Mouse (Mus musculus) layer of hippocampus, adult 2 months (tissue): Measurements from ENCODE around the gene Slit3. TPM values are rescaled to one million over a fixed set of nuclear protein-coding genes. Genes with fewer than 3 reads are reported as not detected.

ENCODE experiments used
- DNase-seq, 2 experiments: peaks; one replicate each; pipeline ENCODE4 v3.0.0; 2022; ENCODE audit warnings: low spot score in 2 of 2
- H3K27ac ChIP-seq: fragments of 200-600 bp; 2 replicates; pipeline ENCODE4 v1.8.1; 2022
- H3K4me3 ChIP-seq: fragments of 200-600 bp; 2 replicates; pipeline ENCODE4 v1.8.1; 2022; ENCODE audit warnings: mild to moderate bottlenecking
- CTCF ChIP-seq: fragments of 200-600 bp; conservative IDR thresholded peaks from 2 replicates; pipeline ENCODE4 v1.8.1; 2022; ENCODE audit warnings: antibody characterized with exemption, mild to moderate bottlenecking, moderate library complexity
- total RNA-seq, 2 experiments: library from RNA; stranded (reverse); gene quantifications; 2 replicates each; pipeline ENCODE4 v1.2.3; 2021

The Slit3 gene
- total RNA-seq, 2 experiments from 2014 or later: 98.9 to 106 TPM

GRCm38 (mm10) chr11:35370705-35371104 lies 249.7 kb downstream of the Slit3 start:
- no peak for DNase-seq
- no peak overlapping the region for H3K4me3 ChIP-seq
- H3K27ac ChIP-seq: peak overlapping the region; percentile 68
- no peak for TF ChIP-seq CTCF

DNA sequence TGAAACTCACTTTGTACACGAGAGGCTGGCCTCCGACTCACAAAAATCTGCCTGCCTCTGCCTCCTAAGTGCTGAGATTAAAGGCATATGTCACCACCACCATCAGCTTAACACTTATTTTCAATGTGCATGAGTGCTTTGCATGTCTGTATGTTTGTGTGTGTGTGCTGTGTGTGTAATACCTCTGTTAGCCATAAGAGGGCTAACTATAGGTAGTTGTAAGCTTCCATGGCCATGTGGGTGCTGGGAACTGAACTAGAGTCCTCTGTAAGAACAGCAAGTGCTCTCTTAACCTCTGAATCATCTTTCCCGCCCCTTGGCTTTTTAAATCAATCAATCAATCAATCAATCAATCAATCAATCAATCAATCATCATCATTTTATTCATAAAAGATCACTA lies 251.4 kb downstream of the Slit3 start:
- Histone ChIP-seq H3K27ac (peak overlapping the region; percentile 92; the same call in 1 of the 2 replicates), H3K4me3 (no peak overlapping the region)
- no peak for DNase-seq
- peak; percentile 54 for TF ChIP-seq CTCF

GRCm38 (mm10) chr11:35375072-35375471 lies 254.0 kb downstream of the Slit3 start:
- H3K4me3 ChIP-seq: no peak overlapping the region
- peak overlapping the region; percentile 92 for H3K27ac ChIP-seq
- no peak for TF ChIP-seq CTCF
- peak; percentile 66 to 72 for DNase-seq

- no peak for TF ChIP-seq CTCF
- Histone ChIP-seq H3K4me3 (no peak overlapping the region), H3K27ac (peak overlapping the region; percentile 92; the same call in 1 of the 2 replicates)
- no peak for DNase-seq
These were observed 257.8 kb downstream of the Slit3 start for GRCm38 (mm10) chr11:35378802-35379201.

DNA sequence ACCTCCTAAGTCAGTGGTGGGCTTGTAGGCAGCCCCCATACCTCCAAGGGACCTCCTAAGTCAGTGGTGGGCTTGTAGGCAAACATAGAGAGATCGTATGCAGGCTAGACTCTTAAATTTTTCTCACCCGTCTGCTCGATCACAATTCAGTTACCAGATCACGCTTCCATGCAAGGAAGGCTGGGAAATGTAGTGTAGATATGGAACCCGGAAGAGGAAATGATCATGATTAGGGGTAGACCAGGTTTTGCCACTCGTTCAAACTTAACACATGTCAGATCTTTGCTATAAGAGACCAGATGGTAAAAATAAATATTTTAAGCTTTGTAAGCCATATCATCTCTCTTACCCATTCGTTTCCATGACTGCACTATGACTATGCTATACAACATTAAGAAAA lies 258.4 kb downstream of the Slit3 start:
- DNase-seq: peak in 1 of 2 experiments; percentile 25
- Histone ChIP-seq H3K27ac (peak overlapping the region; percentile 92), H3K4me3 (no peak overlapping the region)
- no peak for TF ChIP-seq CTCF

- H3K27ac ChIP-seq: no peak overlapping the region; the same call in 1 of the 2 replicates
- no peak overlapping the region for H3K4me3 ChIP-seq
- TF ChIP-seq CTCF: 0 out of 2 replicates have a peak, but pooled peaks have one; percentile 10
- DNase-seq: no peak
These were observed 259.7 kb downstream of the Slit3 start for GRCm38 (mm10) chr11:35380766-35381165.

GRCm38 (mm10) chr11:35385444-35385843 lies 264.4 kb downstream of the Slit3 start:
- no peak for DNase-seq
- no peak for TF ChIP-seq CTCF
- no peak overlapping the region for H3K4me3 ChIP-seq
- peak overlapping the region; percentile 43 for H3K27ac ChIP-seq

DNA sequence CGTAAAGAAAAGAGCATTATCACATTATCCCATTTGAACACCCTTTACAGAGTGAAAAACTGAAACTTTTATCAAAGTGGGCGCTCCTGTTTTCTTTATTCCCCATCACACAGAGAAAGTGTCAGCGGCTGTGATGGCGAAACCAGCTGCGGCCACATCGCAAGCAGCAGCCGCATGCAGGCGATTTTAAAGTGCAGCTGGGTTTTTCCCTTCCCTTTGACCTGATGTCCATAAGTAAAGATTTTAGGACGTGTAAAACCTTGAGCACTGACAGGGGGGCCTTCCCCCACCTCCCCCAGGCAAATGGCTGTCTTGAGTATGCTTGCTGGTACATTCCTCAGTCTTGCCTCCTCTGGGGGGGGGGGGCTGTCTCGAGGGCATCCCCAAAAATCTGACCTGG lies 266.8 kb downstream of the Slit3 start:
- DNase-seq: no peak
- no peak for TF ChIP-seq CTCF
- peak overlapping the region; percentile 49; the same call in 1 of the 2 replicates for H3K27ac ChIP-seq
- no peak overlapping the region for H3K4me3 ChIP-seq

DNA sequence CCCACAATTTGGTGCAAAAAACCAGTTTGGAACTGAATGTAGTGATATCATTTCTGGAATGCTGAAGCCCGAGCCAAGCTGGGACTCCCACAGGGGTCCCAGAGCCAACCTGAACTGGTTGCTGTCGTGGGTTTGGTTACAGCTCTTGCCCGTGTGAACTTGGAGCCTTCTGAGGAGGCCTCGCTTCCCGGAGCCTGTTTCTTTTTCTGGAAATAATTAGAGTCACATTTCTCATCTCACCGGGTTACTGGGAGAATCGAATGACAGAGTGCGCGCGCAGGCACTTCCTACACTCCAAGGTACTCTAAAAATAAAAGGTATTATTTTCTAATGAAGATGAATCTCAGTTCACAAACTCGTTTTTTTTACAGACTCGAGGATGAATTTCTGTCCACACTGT lies 267.4 kb downstream of the Slit3 start:
- H3K4me3 ChIP-seq: no peak overlapping the region
- no peak for DNase-seq
- TF ChIP-seq CTCF: no peak
- H3K27ac ChIP-seq: peak overlapping the region; percentile 49

GRCm38 (mm10) chr11:35389341-35389740 lies 268.3 kb downstream of the Slit3 start:
- TF ChIP-seq CTCF: no peak
- no peak for DNase-seq
- Histone ChIP-seq H3K4me3 (no peak overlapping the region), H3K27ac (peak overlapping the region; percentile 49; the same call in 1 of the 2 replicates)

DNA sequence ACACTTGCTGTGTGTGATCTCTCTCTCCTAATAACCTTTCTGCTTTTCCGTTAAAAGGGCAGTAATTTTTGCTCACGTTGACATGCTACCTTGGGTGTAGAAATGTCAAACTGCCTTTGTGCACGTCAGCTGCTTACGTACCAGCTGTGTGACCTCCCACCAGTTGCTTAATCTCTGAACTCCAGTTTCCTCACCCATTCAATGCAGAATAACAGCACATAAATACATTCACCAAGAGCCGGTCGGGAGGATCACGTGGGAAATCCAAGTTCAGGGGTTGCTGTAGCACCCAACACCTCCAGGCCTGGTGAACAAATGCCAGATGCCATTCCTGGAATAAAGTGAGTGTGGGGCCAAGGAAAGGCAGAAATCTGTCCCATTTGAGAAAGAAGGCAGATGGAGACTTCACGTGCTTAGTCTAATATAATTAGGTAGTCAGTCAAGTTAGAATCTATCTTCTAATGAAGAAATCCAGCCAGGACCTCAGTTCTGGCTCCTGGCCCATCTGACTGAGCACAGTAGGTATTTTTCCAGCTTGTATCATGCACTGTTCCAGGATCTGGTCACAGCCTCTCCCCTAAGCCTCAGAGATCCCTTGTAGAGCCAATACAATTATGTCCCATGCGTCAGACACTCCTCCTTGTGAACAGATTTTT lies 268.9 kb downstream of the Slit3 start:
- peak overlapping the region; percentile 46; the same call in 1 of the 2 replicates for H3K27ac ChIP-seq
- no peak for TF ChIP-seq CTCF
- no peak overlapping the region for H3K4me3 ChIP-seq
- no peak for DNase-seq

- Histone ChIP-seq H3K4me3 (no peak overlapping the region), H3K27ac (peak overlapping the region; percentile 74)
- TF ChIP-seq CTCF: no peak
- no peak for DNase-seq
These were observed 272.8 kb downstream of the Slit3 start for GRCm38 (mm10) chr11:35393815-35394214.

DNA sequence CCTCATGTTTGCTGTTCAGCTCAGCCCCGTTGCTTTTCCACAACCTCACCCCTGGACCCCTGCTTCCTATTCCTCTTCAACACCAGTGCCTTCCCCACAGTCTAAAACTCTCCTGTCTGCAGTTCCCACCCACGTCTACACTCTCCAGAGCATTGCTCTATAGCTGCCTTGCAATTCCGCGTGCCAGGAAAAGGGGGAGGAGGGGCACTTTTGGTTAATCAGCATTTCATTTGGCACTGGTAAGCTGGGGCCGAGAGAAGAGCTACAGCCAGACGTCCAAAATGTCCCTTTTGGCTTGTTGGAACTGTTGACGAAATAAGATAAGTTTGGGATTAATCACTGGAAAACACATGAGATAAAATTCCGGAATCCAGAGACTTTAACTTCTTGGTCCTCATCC lies 274.4 kb downstream of the Slit3 start:
- Histone ChIP-seq H3K27ac (peak overlapping the region; percentile 74), H3K4me3 (no peak overlapping the region)
- TF ChIP-seq CTCF: no peak
- DNase-seq: no peak

GRCm38 (mm10) chr11:35398353-35398752 lies 277.3 kb downstream of the Slit3 start:
- no peak for DNase-seq
- peak overlapping the region; percentile 70; the same call in 1 of the 2 replicates for H3K27ac ChIP-seq
- no peak overlapping the region for H3K4me3 ChIP-seq
- no peak for TF ChIP-seq CTCF
